Mouse (Mus musculus): ENCODE measurements around the gene Nt5dc2. TPM values are rescaled to one million over a fixed set of nuclear protein-coding genes. Genes with fewer than 3 reads are reported as not detected.
A peak's percentile ranks its signal among the peaks of the same experiment; 100 is the strongest.

The Nt5dc2 gene
- 22.9 and 25.2 TPM in 2 replicates for polyA plus RNA-seq (2011; ENCODE audit: insufficient read depth, insufficient read length, low replicate concordance, missing spikeins)

- no peak for TF ChIP-seq CTCF (IDR thresholded peaks at IDR 0.05; ENCODE audit: control insufficient read depth, insufficient read depth, low read length)
- TF ChIP-seq POLR2A (IDR thresholded peaks at IDR 0.05; ENCODE audit: borderline replicate concordance, control insufficient read depth, low read depth, low read length), result no peak
- WGBS, result 6% methylated on average over 63 of the region's 63 CpGs
- Histone ChIP-seq H3K27ac (ENCODE audit: control insufficient read depth, insufficient read depth, low read depth, low read length, poor library complexity) (peak within 1 kb of the TSS; percentile 37), H3K4me3 (replicated peaks; ENCODE audit: control insufficient read depth, low read depth, low read length) (peak within 1 kb of the TSS; percentile 79), H3K4me1 (ENCODE audit: control insufficient read depth, insufficient read depth, low read length) (peaks cover 5% of the 10 kb centered on the region; the same call in 1 of the 2 replicates)
Observed at GRCm38 (mm10) chr14:31130236-31131220, at the start of gene Nt5dc2. Gene Nt5dc2 (plus strand): TSS chr14:31131053.

- H3K4me1 ChIP-seq (ENCODE audit: control insufficient read depth, insufficient read depth, low read length), result no peaks in the 10 kb centered on the region
- no peak overlapping the region for H3K27ac ChIP-seq (ENCODE audit: control insufficient read depth, insufficient read depth, low read depth, low read length, poor library complexity)
- no peak overlapping the region for H3K4me3 ChIP-seq (replicated peaks; ENCODE audit: control insufficient read depth, low read depth, low read length)
- TF ChIP-seq POLR2A (IDR thresholded peaks at IDR 0.05; ENCODE audit: borderline replicate concordance, control insufficient read depth, low read depth, low read length), result no peak
- no peak for TF ChIP-seq CTCF (IDR thresholded peaks at IDR 0.05; ENCODE audit: control insufficient read depth, insufficient read depth, low read length)
Observed at GRCm38 (mm10) chr14:31081147-31081546, 49.7 kb upstream of the Nt5dc2 start.

GRCm38 (mm10) chr14:31087433-31087832, 43.4 kb upstream of the Nt5dc2 start:
- Histone ChIP-seq H3K4me3 (replicated peaks; ENCODE audit: control insufficient read depth, low read depth, low read length) (no peak overlapping the region), H3K4me1 (ENCODE audit: control insufficient read depth, insufficient read depth, low read length) (no peaks in the 10 kb centered on the region), H3K27ac (ENCODE audit: control insufficient read depth, insufficient read depth, low read depth, low read length, poor library complexity) (no peak overlapping the region)
- WGBS, result 88% methylated on average over 6 of the region's 6 CpGs
- no peak for TF ChIP-seq POLR2A (IDR thresholded peaks at IDR 0.05; ENCODE audit: borderline replicate concordance, control insufficient read depth, low read depth, low read length)
- peak; percentile 31; the same call in 1 of the 2 replicates for TF ChIP-seq CTCF (IDR thresholded peaks at IDR 0.05; ENCODE audit: control insufficient read depth, insufficient read depth, low read length)

- Histone ChIP-seq H3K27ac (ENCODE audit: control insufficient read depth, insufficient read depth, low read depth, low read length, poor library complexity) (no peak overlapping the region), H3K4me1 (ENCODE audit: control insufficient read depth, insufficient read depth, low read length) (no peaks in the 10 kb centered on the region), H3K4me3 (replicated peaks; ENCODE audit: control insufficient read depth, low read depth, low read length) (no peak overlapping the region)
- TF ChIP-seq POLR2A (IDR thresholded peaks at IDR 0.05; ENCODE audit: borderline replicate concordance, control insufficient read depth, low read depth, low read length) (no peak), CTCF (IDR thresholded peaks at IDR 0.05; ENCODE audit: control insufficient read depth, insufficient read depth, low read length) (no peak)
- 92% methylated on average over 2 of the region's 2 CpGs for WGBS
Observed at GRCm38 (mm10) chr14:31088515-31088914, 42.3 kb upstream of the Nt5dc2 start.

- WGBS, result 68% methylated on average over 1 of the region's 1 CpGs
- Histone ChIP-seq H3K27ac (ENCODE audit: control insufficient read depth, insufficient read depth, low read depth, low read length, poor library complexity) (no peak overlapping the region), H3K4me3 (replicated peaks; ENCODE audit: control insufficient read depth, low read depth, low read length) (no peak overlapping the region), H3K4me1 (ENCODE audit: control insufficient read depth, insufficient read depth, low read length) (no peaks in the 10 kb centered on the region)
- TF ChIP-seq CTCF (IDR thresholded peaks at IDR 0.05; ENCODE audit: control insufficient read depth, insufficient read depth, low read length) (no peak), POLR2A (IDR thresholded peaks at IDR 0.05; ENCODE audit: borderline replicate concordance, control insufficient read depth, low read depth, low read length) (no peak)
Observed at GRCm38 (mm10) chr14:31089918-31090317, 40.9 kb upstream of the Nt5dc2 start.

- H3K4me3 ChIP-seq (replicated peaks; ENCODE audit: control insufficient read depth, low read depth, low read length), result no peak overlapping the region
- WGBS, result 93% methylated on average over 2 of the region's 2 CpGs
- H3K27ac ChIP-seq (ENCODE audit: control insufficient read depth, insufficient read depth, low read depth, low read length, poor library complexity), result no peak overlapping the region
- TF ChIP-seq CTCF (IDR thresholded peaks at IDR 0.05; ENCODE audit: control insufficient read depth, insufficient read depth, low read length) (no peak), POLR2A (IDR thresholded peaks at IDR 0.05; ENCODE audit: borderline replicate concordance, control insufficient read depth, low read depth, low read length) (no peak)
- H3K4me1 ChIP-seq (ENCODE audit: control insufficient read depth, insufficient read depth, low read length), result no peaks in the 10 kb centered on the region
Observed at GRCm38 (mm10) chr14:31105156-31105555, 25.7 kb upstream of the Nt5dc2 start.

- 59% methylated on average over 3 of the region's 3 CpGs for WGBS
- no peaks in the 10 kb centered on the region for H3K4me1 ChIP-seq (ENCODE audit: control insufficient read depth, insufficient read depth, low read length)
- no peak overlapping the region for H3K4me3 ChIP-seq (replicated peaks; ENCODE audit: control insufficient read depth, low read depth, low read length)
- no peak for TF ChIP-seq CTCF (IDR thresholded peaks at IDR 0.05; ENCODE audit: control insufficient read depth, insufficient read depth, low read length)
- no peak for TF ChIP-seq POLR2A (IDR thresholded peaks at IDR 0.05; ENCODE audit: borderline replicate concordance, control insufficient read depth, low read depth, low read length)
- no peak overlapping the region for H3K27ac ChIP-seq (ENCODE audit: control insufficient read depth, insufficient read depth, low read depth, low read length, poor library complexity)
Observed at GRCm38 (mm10) chr14:31110613-31111012, 20.2 kb upstream of the Nt5dc2 start.

- WGBS, result 84% methylated on average over 5 of the region's 5 CpGs
- no peak overlapping the region for H3K27ac ChIP-seq (ENCODE audit: control insufficient read depth, insufficient read depth, low read depth, low read length, poor library complexity)
- H3K4me3 ChIP-seq (replicated peaks; ENCODE audit: control insufficient read depth, low read depth, low read length), result no peak overlapping the region
- no peaks in the 10 kb centered on the region for H3K4me1 ChIP-seq (ENCODE audit: control insufficient read depth, insufficient read depth, low read length)
- no peak for TF ChIP-seq CTCF (IDR thresholded peaks at IDR 0.05; ENCODE audit: control insufficient read depth, insufficient read depth, low read length)
- TF ChIP-seq POLR2A (IDR thresholded peaks at IDR 0.05; ENCODE audit: borderline replicate concordance, control insufficient read depth, low read depth, low read length), result no peak
Observed at GRCm38 (mm10) chr14:31112187-31112586, 18.7 kb upstream of the Nt5dc2 start.
